Mouse (Mus musculus) right cerebral cortex, postnatal 10 days (tissue): ENCODE results near the gene Prrg2.
"Not testable (repeated sequence)": the region's sequence is repeated elsewhere in the genome, so short reads cannot be mapped to it uniquely, and the experiment has no call there.

ENCODE experiments used
- DNase-seq, 2 experiments: peaks; one replicate each; pipeline ENCODE4 v3.0.0; 2021; ENCODE audit warnings: low spot score in 2 of 2

Gene Prrg2

GRCm38 (mm10) chr7:45036702-45037101, 25.8 kb downstream of the Prrg2 start:
- no peak for DNase-seq

GRCm38 (mm10) chr7:45035631-45036030, 26.8 kb downstream of the Prrg2 start:
- no peak for DNase-seq

DNA sequence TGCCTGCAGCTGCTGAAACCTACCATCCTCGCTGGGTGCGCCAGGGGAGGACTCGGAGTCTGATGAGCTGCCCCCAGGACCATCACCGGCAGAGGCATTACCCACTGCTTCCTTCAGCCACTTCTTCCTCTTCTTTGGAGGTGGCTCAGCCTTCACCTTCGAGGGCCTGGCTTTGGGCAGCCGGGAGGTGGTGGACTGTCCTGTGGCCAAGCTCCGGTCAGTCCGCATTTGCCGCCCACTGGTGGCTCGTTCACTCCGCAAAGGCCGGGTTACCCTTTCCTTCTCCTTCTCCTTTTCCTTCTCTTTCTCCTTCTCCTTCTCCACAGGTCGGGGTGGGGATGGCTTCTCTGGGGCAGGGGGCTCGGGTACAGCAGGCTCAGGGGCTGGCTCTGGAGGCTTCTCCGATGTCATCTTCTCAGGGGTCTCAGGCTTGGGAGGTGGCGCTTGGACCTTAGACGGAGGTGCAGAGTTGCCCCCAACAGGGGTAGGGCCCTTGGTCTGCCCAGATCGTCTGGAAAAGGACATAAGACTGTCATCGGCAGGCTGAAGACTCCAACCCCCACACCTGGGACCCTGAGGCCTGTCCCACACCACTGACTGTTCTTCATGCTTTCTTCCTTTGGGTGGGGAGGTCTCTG, 28.6 kb downstream of the Prrg2 start:
- DNase-seq: no peak

DNA sequence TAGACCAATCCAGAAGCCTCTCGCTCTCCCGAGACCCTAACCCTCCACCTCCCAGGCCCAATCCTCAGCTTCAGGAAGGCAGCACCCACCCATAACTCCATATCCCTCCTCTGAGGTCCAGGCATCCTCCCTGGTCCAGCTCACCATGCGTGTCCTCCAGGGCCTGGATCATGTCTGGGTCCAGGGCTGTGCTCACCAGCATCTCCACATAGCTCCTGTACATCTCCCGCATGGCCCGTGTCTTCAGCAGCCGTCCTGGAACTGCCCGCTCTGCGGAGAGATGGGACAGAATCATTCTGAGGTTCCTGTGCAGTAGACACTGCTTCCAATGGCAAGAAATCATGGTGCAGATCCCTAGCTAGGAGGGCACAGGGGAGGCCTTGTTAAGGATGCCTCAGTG, 31.6 kb downstream of the Prrg2 start:
- no peak for DNase-seq

DNA sequence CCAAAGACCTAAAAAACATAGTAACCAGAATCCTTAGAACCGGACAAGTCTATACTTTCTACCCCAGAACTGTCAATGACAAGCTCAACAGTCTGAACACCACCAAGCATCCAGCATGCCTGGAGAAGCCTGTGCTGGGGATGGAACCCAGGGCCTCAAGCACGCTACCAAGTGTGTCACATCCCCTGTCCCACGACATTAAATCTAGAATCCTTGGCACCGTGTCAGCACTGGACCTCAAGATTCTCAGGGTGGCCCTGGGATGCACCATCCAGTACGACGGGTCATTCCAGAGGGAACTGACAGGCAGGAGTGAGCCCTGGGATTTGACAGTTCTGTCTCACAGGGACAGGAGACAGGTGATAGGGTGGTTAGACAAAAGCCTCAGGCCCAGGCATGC, 32.5 kb downstream of the Prrg2 start:
- no peak for DNase-seq

DNA sequence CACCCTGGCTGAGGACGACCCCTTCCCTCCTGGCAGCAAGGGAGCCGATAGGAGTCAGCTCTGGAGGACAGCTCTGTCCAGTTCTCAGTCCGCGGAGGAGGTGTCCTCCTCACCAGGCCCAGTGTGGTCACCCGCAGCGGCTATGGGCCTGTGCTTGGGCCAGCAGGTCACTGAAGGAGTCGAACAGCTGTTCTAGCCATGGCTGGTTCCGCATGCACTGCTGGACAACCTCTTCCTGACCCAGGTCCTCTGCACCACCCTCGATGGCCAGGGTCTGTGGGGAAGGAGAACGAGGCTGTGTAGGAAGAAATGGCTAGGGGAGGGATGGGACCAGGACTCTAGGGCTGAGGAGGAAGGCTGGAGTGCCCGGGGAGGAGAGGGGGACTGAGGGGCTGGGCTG, 34.1 kb downstream of the Prrg2 start:
- DNase-seq: no peak

DNA sequence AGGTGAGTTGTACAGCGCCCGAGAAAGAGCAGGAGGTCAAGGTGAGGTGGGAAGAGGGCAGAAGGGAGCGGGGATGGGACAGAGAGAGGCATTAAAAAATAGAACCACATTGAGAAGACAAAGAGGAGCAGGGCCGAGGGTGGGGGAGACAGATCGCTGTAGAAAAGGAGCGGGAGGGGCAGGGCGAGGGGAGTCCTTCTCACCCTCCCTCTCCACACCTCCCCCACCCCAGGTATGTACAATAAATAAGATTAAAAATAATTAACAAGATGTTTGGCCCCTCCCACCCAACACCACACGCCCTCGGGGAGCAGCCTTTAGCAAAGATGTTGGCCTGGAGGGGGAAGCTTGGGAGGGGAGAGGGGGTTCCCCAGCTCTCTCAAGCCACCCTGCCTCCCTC, 34.7 kb downstream of the Prrg2 start:
- no peak for DNase-seq

GRCm38 (mm10) chr7:45026256-45026655, 36.2 kb downstream of the Prrg2 start:
- no peak for DNase-seq

- DNase-seq: no peak
Observed at GRCm38 (mm10) chr7:45025601-45026220, 36.8 kb downstream of the Prrg2 start.

- no peak for DNase-seq
Observed at GRCm38 (mm10) chr7:45024281-45025248, 37.9 kb downstream of the Prrg2 start.

GRCm38 (mm10) chr7:45023711-45024110, 38.8 kb downstream of the Prrg2 start:
- not testable (repeated sequence) for DNase-seq

DNA sequence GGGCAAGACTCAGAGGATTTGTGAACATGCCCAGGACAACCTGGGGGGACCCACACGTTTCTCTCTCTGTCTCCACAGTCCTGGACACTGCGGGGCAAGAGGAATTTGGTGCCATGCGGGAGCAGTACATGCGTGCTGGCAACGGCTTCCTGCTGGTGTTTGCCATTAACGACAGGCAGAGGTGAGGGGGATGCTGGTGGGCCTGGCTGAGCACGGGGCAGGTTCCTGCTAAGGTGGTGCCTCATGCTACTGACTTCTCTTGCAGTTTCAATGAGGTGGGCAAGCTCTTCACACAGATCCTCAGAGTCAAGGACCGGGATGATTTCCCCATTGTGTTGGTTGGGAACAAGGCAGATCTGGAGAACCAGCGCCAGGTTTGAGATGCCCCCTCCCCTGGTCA, 42.3 kb downstream of the Prrg2 start:
- DNase-seq: no peak

- peak in 1 of 2 experiments; percentile 35 for DNase-seq
Observed at GRCm38 (mm10) chr7:45019031-45019571, 43.4 kb downstream of the Prrg2 start.

- DNase-seq: peak; percentile 88 to 94
Observed at GRCm38 (mm10) chr7:45017242-45018061, 45.0 kb downstream of the Prrg2 start, which contains the start of gene Rras. Rras (plus strand) TSS chr7:45017961.

DNA sequence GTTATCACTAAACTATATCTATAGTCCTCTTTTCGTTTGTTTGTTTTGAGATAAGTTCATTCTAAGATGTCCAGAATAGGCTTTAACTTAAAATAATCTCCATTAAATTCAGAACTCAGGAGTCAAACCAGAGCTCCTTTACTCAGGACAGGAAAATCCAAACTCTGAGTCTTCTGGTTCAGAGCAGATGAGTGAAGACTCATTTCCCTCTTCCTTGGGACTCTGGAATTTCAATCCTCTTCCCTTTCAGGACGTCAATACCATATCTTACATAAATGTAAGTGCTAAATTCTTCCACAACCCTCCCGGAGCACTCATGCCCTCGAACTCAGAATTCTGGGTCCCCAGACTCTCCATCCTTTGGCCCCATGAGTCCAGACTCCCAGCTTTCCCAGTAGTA, 45.7 kb downstream of the Prrg2 start:
- DNase-seq: no peak

DNA sequence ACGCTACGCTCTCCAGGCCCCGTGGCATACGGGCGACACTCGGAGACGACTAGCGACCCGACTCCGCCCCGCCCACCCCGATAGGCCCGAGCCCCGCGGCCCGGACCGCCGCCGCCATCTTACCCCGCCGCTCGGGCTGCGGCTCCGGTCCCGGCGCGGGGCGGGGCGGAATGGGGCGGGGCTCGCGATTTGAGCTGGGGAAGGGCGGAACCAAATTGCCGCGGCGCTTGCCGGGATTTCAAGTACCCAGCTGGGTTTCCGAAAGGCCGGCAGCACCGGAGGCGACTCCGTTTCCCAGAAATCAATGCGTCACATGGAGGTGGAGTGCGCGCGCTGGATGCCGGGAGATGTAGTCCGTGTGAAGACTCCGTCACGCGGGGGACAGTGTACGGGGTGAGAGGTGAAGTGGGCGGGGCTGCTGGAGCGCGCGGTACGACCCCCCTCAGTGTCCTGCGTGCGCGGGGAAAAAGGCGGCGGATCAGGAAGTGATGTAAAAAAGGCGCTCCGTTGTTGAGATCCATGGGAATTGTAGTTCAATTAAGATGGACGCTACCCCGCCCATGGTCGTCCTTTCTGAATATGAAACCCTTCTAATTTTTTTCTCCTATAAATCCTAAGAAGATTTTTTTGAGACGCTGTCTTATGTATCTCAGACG, 46.4 kb downstream of the Prrg2 start, which contains the start of gene Scaf1:
Gene Scaf1 (minus strand): TSS at position 407 of the 656 bp plus-strand sequence.
- DNase-seq: peak; percentile 100

- no peak for DNase-seq
Observed at GRCm38 (mm10) chr7:45015344-45015956, 47.0 kb downstream of the Prrg2 start.

DNA sequence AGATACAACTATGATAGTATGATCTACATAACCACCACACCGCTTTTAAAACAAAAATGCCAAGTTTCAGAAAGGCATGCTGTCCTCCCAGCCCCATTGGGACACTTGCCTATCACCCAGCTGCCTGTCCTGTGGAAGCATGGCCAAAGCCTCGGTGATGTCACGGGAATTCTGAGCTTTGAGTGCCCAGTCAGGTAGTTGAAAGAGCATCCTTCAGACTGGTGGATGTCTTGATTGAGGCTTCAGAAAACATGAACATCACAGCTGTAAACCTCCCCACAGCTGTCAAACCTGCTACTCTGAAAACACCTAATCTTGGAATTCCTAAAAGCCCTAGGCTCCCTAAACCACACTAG, 48.4 kb downstream of the Prrg2 start:
- no peak for DNase-seq

GRCm38 (mm10) chr7:45013366-45014095, 48.9 kb downstream of the Prrg2 start:
- DNase-seq: no peak

DNA sequence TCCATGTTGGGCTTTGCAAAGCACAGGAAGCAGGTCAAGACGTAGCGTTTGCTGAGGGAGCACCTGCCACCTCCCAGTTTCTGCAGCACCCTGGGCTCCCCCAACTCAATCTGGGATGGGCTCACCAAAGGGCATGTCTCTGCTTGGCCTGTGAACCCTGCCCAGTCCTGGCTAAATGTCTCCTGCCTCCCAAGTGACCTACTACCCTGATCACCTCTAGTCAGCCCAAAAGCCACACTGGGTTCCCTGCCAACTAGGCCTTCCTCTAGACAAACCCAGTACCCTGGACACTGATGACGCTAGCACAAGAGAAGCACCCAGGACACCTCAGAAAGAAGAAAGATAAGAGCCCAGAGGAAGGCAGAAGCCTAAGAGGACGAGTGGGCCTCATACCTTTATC, 49.7 kb downstream of the Prrg2 start:
- no peak for DNase-seq
